In genomic region chr3:108310921-108311341, GRCm38 (mm10) we compare ENCODE assay signal across 15 mouse cellular contexts. TPM values are rescaled to one million over a fixed set of nuclear protein-coding genes. Genes with fewer than 3 reads are reported as not detected.
DNase-seq lines count a peak whose midpoint lies in the region; ATAC-seq lines count a peak whose summit lies in the region.
"Had no signal": no experiment of that assay in that cellular context is flagged by ENCODE, and none has a peak within 500 bp of the region (broad histone marks: within the 10 kb centered on the region; RNA-seq: fewer than 3 reads in every experiment).

No protein-coding gene starts in this region.

- H3K4me2 ChIP-seq in heart, embryonic 11.5 days: no peak overlapping the region
- H3K4me2 ChIP-seq in neural tube, embryonic 12.5 days (replicated peaks): no peak overlapping the region
- no peak overlapping the region for H3K4me2 ChIP-seq in limb, embryonic 15.5 days

- no peak overlapping the region for H3K9ac ChIP-seq in heart, embryonic 11.5 days (ENCODE audit: low read depth, low read length)
- H3K9ac ChIP-seq in neural tube, embryonic 12.5 days: no peak overlapping the region
- no peak overlapping the region for H3K9ac ChIP-seq in limb, embryonic 15.5 days

- ATAC-seq in heart, embryonic 11.5 days (replicated peaks; ENCODE audit: insufficient number of reproducible peaks, low FRiP score, low TSS enrichment): no peak
- no peak for ATAC-seq in neural tube, embryonic 12.5 days (ENCODE audit: low FRiP score, low read depth)
- peak; percentile 26; the same call in 1 of the 2 replicates for ATAC-seq in limb, embryonic 15.5 days (ENCODE audit: insufficient number of reproducible peaks, low FRiP score, low TSS enrichment, low read depth)
- ATAC-seq: intestine, postnatal 0 days had no signal

- DNase-seq in heart, adult 11 months: peak; percentile 94
- DNase-seq in neural tube, embryonic 10.5 days (ENCODE audit: extremely low spot score, low spot score): no peak
- peak; percentile 81 for DNase-seq in skeletal muscle tissue, adult 2 months (ENCODE audit: low read depth, low spot score)
- no peak for DNase-seq in urinary bladder, adult 18-20 months (ENCODE audit: low spot score in 2 of 2)
- DNase-seq in right cerebral cortex, postnatal 10 days (ENCODE audit: low spot score in 2 of 2): no peak
- DNase-seq: kidney, postnatal 36 days; liver; spleen, adult 18-20 months; thymus, postnatal 36 days had no signal

- H3K4me1 ChIP-seq in heart, embryonic 11.5 days (ENCODE audit: control insufficient read depth, insufficient read depth, low read length): peaks cover 13% of the 10 kb centered on the region
- peaks cover 3% of the 10 kb centered on the region; the same call in 1 of the 2 replicates for H3K4me1 ChIP-seq in neural tube, embryonic 12.5 days
- H3K4me1 ChIP-seq in limb, embryonic 15.5 days: 0 out of 2 replicates have a peak, but pooled peaks cover 6% of the 10 kb centered on the region

- H3K27ac ChIP-seq in heart, embryonic 11.5 days (ENCODE audit: low read depth, low read length): no peak overlapping the region
- 0 out of 2 replicates have a peak overlapping the region, but pooled peaks have one; percentile 17 for H3K27ac ChIP-seq in neural tube, embryonic 12.5 days
- 0 out of 2 replicates have a peak overlapping the region, but pooled peaks have one; percentile 2 for H3K27ac ChIP-seq in limb, embryonic 15.5 days
- H3K27ac ChIP-seq: stomach, postnatal 0 days had no signal

- H3K27me3 ChIP-seq in heart, embryonic 11.5 days (ENCODE audit: control insufficient read depth, insufficient read depth, low read length): no peaks in the 10 kb centered on the region
- no peaks in the 10 kb centered on the region for H3K27me3 ChIP-seq in neural tube, embryonic 12.5 days (replicated peaks)
- H3K27me3 ChIP-seq in limb, embryonic 15.5 days: no peaks in the 10 kb centered on the region

- H3K4me3 ChIP-seq in heart, embryonic 11.5 days (ENCODE audit: low read depth, low read length): no peak overlapping the region
- no peak overlapping the region for H3K4me3 ChIP-seq in neural tube, embryonic 12.5 days
- H3K4me3 ChIP-seq in limb, embryonic 15.5 days: no peak overlapping the region

- no peaks in the 10 kb centered on the region for H3K9me3 ChIP-seq in heart, embryonic 11.5 days (replicated peaks; ENCODE audit: control insufficient read depth, low read length)
- no peaks in the 10 kb centered on the region for H3K9me3 ChIP-seq in neural tube, embryonic 12.5 days
- H3K9me3 ChIP-seq in limb, embryonic 15.5 days: no peaks in the 10 kb centered on the region

- 0 out of 2 replicates have a peak, but pooled peaks cover 2% of the 10 kb centered on the region for H3K36me3 ChIP-seq in heart, embryonic 11.5 days (ENCODE audit: control insufficient read depth, insufficient read depth, low read length)
- peaks cover 10% of the 10 kb centered on the region; the same call in 1 of the 2 replicates for H3K36me3 ChIP-seq in neural tube, embryonic 12.5 days
- H3K36me3 ChIP-seq in limb, embryonic 15.5 days: no peaks in the 10 kb centered on the region

RNA-seq across cellular contexts. Expression of gene Sort1, which starts 27.0 kb away (rescaled TPM):
- polyA plus RNA-seq in heart, embryonic 11.5 days (2014; fragmentation: Nextera tagmentation; extraction: Ambion mirVana): 20.2 and 28.7 TPM in 2 replicates
- 29.0 and 32.7 TPM in 2 replicates for polyA plus RNA-seq in neural tube, embryonic 12.5 days (2016; fragmentation: Nextera tagmentation; extraction: Ambion mirVana)
- 10.2 and 12.8 TPM in 2 replicates for polyA plus RNA-seq in limb, embryonic 15.5 days (2015; fragmentation: Nextera tagmentation; extraction: Ambion mirVana)

RNA-seq across cellular contexts. Expression of gene Mybphl, which starts 53.8 kb away (rescaled TPM):
- polyA plus RNA-seq in heart, embryonic 11.5 days (2014; fragmentation: Nextera tagmentation; extraction: Ambion mirVana): 70.4 and 77.2 TPM in 2 replicates
- polyA plus RNA-seq in neural tube, embryonic 12.5 days (2016; fragmentation: Nextera tagmentation; extraction: Ambion mirVana): 0.25 and 0.26 TPM in 2 replicates
- polyA plus RNA-seq in limb, embryonic 15.5 days (2015; fragmentation: Nextera tagmentation; extraction: Ambion mirVana): not detected in 2 replicates
- polyA plus RNA-seq: hindbrain, embryonic 11.5 days; intestine, postnatal 0 days; stomach, postnatal 0 days had no signal

RNA-seq across cellular contexts. Expression of gene Psma5, which starts 54.2 kb away (rescaled TPM):
- polyA plus RNA-seq in heart, embryonic 11.5 days (2014; fragmentation: Nextera tagmentation; extraction: Ambion mirVana): 242 TPM in 2 replicates
- 217 and 226 TPM in 2 replicates for polyA plus RNA-seq in neural tube, embryonic 12.5 days (2016; fragmentation: Nextera tagmentation; extraction: Ambion mirVana)
- 254 and 257 TPM in 2 replicates for polyA plus RNA-seq in limb, embryonic 15.5 days (2015; fragmentation: Nextera tagmentation; extraction: Ambion mirVana)

Comparison
In these comparisons a context has a peak if more than half of its experiments do, and no peak if none do; other contexts are left out.
1. DNase-seq: peak in heart, adult 11 months (single experiment) and skeletal muscle tissue, adult 2 months (single experiment); none in neural tube, embryonic 10.5 days (single experiment), urinary bladder, adult 18-20 months (0 of 2) and right cerebral cortex, postnatal 10 days (0 of 2).
2. RNA of gene Mybphl, which starts 53.8 kb away (polyA plus RNA-seq): 70.4 to 77.2 TPM in heart, embryonic 11.5 days; 0.25 to 0.26 TPM in neural tube, embryonic 12.5 days and not detected in limb, embryonic 15.5 days; every median in the first group is over 10 times any median in the second.